Mouse (Mus musculus): ENCODE data around the gene Pbp2.

The Pbp2 gene

DNA sequence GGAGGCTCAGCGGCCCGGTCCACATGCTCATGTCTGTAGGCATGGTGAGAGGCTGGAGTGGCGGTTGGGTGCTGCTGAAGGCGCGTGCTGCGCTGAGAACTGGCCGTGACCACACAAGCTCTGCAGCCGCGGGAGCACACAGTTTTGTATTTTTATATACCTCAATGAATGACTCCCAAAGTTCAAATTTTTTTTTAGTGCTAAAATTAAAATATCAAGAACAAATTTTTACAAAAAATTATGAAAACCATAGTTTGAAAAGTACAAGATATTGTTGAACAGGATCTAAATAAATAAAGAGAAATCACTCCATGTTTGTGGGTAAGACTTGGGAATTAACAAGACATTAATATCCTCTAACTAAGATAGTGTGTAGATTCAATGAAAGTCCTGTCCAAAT is at the start of gene Pbp2:
Pbp2 (minus strand) TSS at position 101 of the 400 bp plus-strand sequence.
- no peak for DNase-seq (ENCODE audit: low spot score in 2 of 2)

- no peak for DNase-seq (ENCODE audit: low spot score in 2 of 2)
These were observed 44.7 kb upstream of the Pbp2 start for GRCm38 (mm10) chr6:135354953-135355352.

DNA sequence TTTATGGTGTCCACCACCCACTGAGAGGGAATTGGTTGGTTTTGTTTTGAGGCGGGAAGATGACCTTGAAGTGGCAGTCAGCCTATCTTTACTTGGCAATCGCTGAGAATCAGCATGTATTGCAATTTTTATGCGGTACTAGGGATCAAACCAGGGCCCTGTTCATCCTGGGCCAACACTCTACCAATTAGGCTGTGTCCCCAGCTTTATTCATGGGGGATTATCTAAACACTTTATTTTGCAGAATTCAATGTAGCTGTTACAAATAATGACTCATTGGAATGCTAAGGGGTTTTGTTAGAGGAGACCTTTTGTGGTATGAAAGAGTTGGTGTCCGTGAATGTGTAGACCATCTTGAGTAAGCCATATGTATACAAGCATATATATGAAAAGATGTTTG is 42.3 kb upstream of the Pbp2 start:
- no peak for DNase-seq (ENCODE audit: low spot score in 2 of 2)

- no peak for DNase-seq (ENCODE audit: low spot score in 2 of 2)
These were observed 41.6 kb upstream of the Pbp2 start for GRCm38 (mm10) chr6:135351638-135352302.

DNA sequence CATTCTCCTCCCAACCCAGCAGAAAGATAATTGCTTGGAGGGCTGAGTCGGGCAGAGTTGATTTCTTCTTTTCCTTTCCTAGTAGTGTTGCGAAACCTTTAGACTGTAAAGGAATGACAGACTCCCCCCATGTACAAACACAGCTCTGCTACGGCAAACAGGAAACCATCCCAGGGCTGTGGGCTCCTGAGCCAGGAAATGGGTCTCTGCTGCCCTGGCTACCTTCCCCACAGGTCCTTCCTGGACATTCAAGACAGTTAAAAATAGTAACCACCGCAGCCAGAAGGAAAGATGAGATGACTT is 30.8 kb upstream of the Pbp2 start:
- DNase-seq (ENCODE audit: low spot score in 2 of 2) = no peak

- no peak for DNase-seq (ENCODE audit: low spot score in 2 of 2)
These were observed 30.3 kb upstream of the Pbp2 start for GRCm38 (mm10) chr6:135340355-135341075.

- no peak for DNase-seq (ENCODE audit: low spot score in 2 of 2)
These were observed 26.2 kb upstream of the Pbp2 start for GRCm38 (mm10) chr6:135336376-135336775.

DNA sequence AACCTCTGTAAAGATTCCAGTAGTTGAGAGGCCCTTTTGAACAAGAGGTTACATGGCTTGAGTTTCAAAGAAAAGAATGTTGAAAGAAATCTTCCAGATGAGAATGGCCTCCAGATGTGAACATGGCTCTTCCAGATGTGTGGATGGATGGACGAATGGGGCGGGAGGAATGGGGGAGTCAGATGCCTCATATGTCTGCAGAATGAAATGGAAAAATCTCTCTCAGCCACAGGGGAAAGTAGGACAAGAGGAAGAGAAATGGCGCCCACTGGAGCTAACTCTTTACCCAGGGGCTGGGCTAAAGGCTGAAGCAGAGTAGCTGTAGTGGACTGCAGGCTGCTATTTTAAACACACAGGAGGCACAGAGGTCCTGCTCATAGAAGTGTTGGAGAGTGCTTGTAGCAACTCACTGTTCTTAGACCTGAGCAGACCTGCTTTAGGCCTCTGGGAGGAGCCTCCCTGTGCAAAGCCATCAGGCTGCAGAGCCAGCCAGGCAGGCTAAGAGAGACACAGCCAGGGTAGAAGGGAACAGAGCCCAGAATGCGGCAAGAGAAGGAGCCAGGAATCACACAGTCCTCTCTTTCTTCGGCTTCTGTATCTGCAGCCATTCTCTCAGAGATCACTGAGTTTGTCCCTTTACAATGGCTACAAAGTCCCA is 23.9 kb upstream of the Pbp2 start:
- no peak for DNase-seq (ENCODE audit: low spot score in 2 of 2)

DNA sequence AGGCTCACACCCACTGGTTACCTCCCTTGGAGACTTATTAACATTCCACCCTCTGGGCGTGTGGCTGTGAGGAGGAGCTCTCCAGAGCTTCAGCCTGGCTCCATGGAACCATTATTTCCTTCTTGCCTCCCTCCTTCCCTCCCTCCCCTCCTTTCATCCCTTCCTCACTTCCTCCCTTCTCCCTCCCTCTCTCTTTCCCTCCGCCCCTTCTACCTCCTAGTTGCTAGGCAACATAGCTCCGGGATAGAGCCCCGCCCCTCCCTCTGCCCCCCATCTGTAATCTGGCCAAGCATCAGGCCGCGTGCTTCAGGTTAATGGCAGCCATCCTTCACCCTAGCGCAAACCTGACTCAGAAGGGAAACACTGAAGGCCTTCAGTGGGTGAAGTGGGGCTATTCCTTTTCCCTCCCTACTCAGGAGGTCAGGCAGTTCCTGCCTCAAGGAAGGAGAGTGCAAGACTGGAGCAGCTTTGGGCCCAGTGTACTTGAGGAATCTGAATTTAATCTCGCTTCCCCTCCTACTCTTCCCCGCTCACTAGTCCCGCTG is 22.6 kb upstream of the Pbp2 start:
- no peak for DNase-seq (ENCODE audit: low spot score in 2 of 2)

- DNase-seq (ENCODE audit: low spot score in 2 of 2) = no peak
These were observed 21.7 kb upstream of the Pbp2 start for GRCm38 (mm10) chr6:135331916-135332315.

- no peak for DNase-seq (ENCODE audit: low spot score in 2 of 2)
These were observed 16.6 kb upstream of the Pbp2 start for GRCm38 (mm10) chr6:135326847-135327246.

DNA sequence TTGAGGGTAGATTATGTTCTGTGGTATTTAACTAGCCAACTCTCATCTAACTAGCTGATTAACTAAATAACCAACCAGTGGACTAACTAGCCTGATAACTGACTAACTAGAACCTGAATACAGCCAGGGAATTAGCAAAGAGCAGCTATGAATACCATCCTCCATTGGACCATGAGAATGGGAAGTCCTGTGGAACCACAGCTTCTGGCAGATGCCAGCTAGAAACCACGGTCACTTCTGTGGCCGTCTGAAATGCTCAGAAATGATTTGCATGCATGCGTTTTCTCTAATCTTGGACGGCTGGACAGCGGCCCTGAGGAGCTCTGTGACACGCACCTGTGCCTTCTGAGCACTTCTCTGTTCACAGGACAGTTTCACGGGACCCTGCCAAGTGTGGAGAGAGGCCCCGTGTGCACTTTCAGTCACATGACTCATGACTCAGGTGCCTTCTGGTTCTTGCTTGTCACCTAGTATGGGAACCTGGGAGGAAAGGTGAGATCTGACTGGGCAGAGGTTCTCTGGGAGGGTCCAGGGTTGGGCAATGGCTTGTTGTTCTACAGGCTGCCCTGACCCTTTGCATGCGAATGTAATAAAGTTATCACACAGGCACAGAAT is 14.6 kb upstream of the Pbp2 start:
- DNase-seq (ENCODE audit: low spot score in 2 of 2) = peak in 1 of 2 experiments; percentile 37

DNA sequence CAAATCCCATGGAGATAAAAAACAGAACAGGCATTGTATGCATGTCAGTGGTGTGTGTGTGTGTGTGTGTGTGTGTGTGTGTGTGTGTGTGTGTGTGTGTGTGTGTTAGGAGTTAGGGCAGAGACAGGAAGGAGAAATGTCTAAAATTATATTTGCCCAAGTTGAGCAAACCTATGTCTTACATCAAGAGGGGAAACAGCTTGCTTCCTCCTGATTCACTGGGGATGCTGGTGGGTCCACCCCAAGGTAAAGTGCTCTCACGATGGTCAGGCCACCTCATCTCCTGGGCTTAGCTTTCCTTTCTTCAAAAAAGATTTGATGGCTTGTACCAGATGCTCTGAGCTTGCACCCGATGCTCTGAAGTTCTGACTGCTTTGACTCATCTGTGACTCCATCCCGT is 13.9 kb upstream of the Pbp2 start:
- no peak for DNase-seq (ENCODE audit: low spot score in 2 of 2)

- peak; percentile 12 to 29 for DNase-seq (ENCODE audit: low spot score in 2 of 2)
These were observed 13.2 kb upstream of the Pbp2 start for GRCm38 (mm10) chr6:135323311-135323982.

DNA sequence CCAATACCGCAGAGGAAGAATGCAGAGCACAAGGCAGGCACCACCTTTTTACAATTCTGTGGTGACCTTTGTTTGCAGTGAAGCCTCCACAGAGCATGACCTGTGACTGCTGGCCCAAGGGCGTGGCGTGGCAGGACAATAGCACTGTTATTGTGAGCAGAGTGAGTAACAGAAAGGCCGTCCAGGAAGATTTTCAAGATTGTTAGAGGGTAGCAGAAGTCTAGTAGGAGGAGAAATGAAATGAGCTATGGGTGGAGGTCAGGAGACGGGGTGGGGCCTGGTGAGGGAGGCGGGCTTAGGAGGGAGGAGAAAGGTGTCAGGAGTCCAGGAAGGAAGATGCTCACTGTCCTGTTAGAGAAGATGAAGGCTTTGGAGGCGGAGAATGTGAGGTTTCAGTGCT is 12.5 kb upstream of the Pbp2 start:
- DNase-seq (ENCODE audit: low spot score in 2 of 2) = no peak

DNA sequence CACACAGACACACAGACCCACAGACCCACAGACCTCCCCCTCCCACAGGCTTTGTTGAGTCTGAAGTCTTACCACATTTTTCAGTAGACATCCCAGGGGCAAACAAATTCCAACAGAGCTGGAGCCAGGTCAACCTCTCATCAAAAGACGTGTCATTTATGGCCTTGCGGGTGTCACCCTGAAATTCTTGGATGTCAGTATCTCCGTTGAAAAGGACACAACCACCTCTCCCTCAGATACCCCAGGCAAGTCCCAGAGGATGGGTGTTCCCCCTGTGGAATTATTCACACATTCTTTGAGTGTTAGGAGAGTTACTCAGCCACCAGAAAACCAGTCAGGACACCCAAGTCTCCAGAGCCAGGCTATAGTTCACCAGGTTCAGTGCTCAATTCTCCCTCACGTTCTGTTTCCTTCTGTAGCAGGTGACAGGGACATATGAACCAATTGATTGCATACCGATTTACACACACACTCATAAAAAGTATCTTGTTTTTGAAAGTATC is 9.3 kb upstream of the Pbp2 start:
- DNase-seq (ENCODE audit: low spot score in 2 of 2) = no peak

DNA sequence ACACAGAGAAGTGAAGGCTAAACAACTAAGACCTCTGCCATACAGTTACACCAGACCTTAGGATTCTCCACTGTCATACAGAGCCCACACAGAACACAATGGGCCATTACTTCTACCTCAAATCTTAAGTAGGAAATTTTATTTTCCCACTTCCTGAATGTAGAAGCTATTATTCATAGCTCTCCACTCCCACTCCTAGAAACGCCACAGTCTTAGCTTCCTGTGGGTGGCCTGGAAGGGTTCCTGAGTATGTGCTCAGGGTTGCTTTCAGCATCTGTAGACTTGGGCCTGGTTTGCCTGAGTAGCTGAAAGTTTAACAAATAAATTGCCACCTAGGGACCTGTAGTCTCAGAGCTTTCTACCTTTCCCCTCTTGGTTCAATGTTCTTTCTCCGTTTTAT is 5.9 kb upstream of the Pbp2 start:
- DNase-seq (ENCODE audit: low spot score in 2 of 2) = no peak

GRCm38 (mm10) chr6:135313981-135314380 is 3.8 kb upstream of the Pbp2 start:
- no peak for DNase-seq (ENCODE audit: low spot score in 2 of 2)

GRCm38 (mm10) chr6:135312038-135312437 is 1.8 kb upstream of the Pbp2 start:
- no peak for DNase-seq (ENCODE audit: low spot score in 2 of 2)

GRCm38 (mm10) chr6:135304576-135305260 is 5.5 kb downstream of the Pbp2 start:
- DNase-seq (ENCODE audit: low spot score in 2 of 2) = no peak
